Mouse (Mus musculus) kidney, adult 2 months (tissue): ENCODE results near the gene Hexa.

Experiments
- CTCF ChIP-seq: fragments of 200-500 bp; conservative IDR thresholded peaks from 2 replicates; pipeline ENCODE4 v1.5.1; 2011; ENCODE audit warnings: low read depth, mild to moderate bottlenecking, control low read depth, low read length, moderate library complexity, mixed read lengths; ENCODE audit not compliant: insufficient read depth, insufficient read length
- POLR2A ChIP-seq: fragments of 200-500 bp; IDR thresholded peaks from one replicate; pipeline ENCODE4 v1.6.1; 2011; ENCODE audit warnings: low read depth, low read length, control low read depth

DNA sequence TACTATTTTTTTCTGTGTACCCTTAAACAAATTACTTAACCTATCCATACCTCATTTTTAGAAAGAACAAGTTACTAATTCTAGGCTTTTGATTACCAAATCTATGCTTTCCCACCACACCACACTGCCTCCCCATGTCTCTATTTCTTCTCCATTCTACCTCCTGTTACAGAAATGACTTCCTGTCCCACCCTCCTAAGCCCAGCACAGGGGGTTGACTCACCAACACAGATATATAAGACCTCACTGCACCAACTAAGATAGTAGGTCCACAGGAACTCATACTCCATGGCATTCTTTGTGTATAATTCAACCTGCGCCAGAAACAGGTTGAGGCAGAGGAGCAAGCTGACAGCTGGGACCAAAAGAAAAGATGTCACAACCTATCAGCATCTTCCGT is 19.9 kb upstream of the Hexa start:
- TF ChIP-seq POLR2A (no peak), CTCF (no peak)
